Mouse (Mus musculus) liver, postnatal 0 days (tissue): ENCODE data around the gene Spen. TPM values are rescaled to one million over a fixed set of nuclear protein-coding genes. Genes with fewer than 3 reads are reported as not detected.

ENCODE experiments used
- ATAC-seq: fragments of 200-750 bp; cut with Nextera tagmentation; 2 replicates; pipeline ENCODE4 v1.8.0; 2017; ENCODE audit warnings: mild to moderate bottlenecking, moderate library complexity
- DNase-seq: peaks from one replicate; pipeline ENCODE4 v3.0.0-alpha.2; 2016
- H3K27ac ChIP-seq: fragments of 300-500 bp; sonication (generic); 2 replicates; pipeline ENCODE4 v1.5.1; 2014; ENCODE audit warnings: antibody characterized with exemption, moderate library complexity, mild to moderate bottlenecking, low read depth
- H3K27me3 ChIP-seq: fragments of 300-500 bp; sonication (generic); 2 replicates; pipeline ENCODE4 v1.6.1; 2014; ENCODE audit warnings: low read length, control low read depth, mixed read lengths; ENCODE audit not compliant: insufficient read depth
- H3K36me3 ChIP-seq: fragments of 300-500 bp; sonication (generic); replicated peaks from 2 replicates; pipeline ENCODE4 v1.6.1; 2014; ENCODE audit warnings: mild to moderate bottlenecking, control low read depth, low read length, moderate library complexity, mixed read lengths; ENCODE audit not compliant: insufficient read depth
- H3K4me1 ChIP-seq: fragments of 300-500 bp; sonication (generic); 2 replicates; pipeline ENCODE4 v1.6.1; 2014; ENCODE audit warnings: antibody characterized with exemption, mild to moderate bottlenecking, control low read depth; ENCODE audit not compliant: insufficient read depth
- H3K4me2 ChIP-seq: fragments of 300-500 bp; sonication (generic); 2 replicates; pipeline ENCODE4 v1.6.1; 2014; ENCODE audit warnings: low read depth, mild to moderate bottlenecking, low read length, moderate library complexity, mixed read lengths
- H3K4me3 ChIP-seq: fragments of 300-500 bp; sonication (generic); 2 replicates; pipeline ENCODE4 v1.5.1; 2014; ENCODE audit warnings: low read depth, low read length
- H3K9ac ChIP-seq: fragments of 300-500 bp; sonication (generic); replicated peaks from 2 replicates; pipeline ENCODE4 v1.6.1; 2014; ENCODE audit warnings: mild to moderate bottlenecking, moderate library complexity
- H3K9me3 ChIP-seq: fragments of 300-500 bp; sonication (generic); 2 replicates; pipeline ENCODE4 v1.6.1; 2016; ENCODE audit warnings: mild to moderate bottlenecking, control low read depth, low read length, mixed read lengths
- CTCF ChIP-seq: sonication (generic); IDR thresholded peaks from 2 replicates; pipeline ENCODE4 v1.5.1; 2016; ENCODE audit warnings: antibody characterized with exemption, low read depth
- EP300 ChIP-seq: IDR thresholded peaks from 2 replicates; pipeline ENCODE4 v1.6.1; 2016; ENCODE audit warnings: antibody characterized with exemption, low read depth, mild to moderate bottlenecking
- WGBS: fragments of 180-500 bp; shearing (Covaris S2); extraction: QIAGEN DNeasy Blood & Tissue Kit; methylation state at CpG from one replicate; pipeline ENCODE4 v1.1.7; 2014; ENCODE audit not compliant: insufficient replicate concordance; 5-methylcytosine and 5-hydroxymethylcytosine counted together
- polyA plus RNA-seq: library from polyadenylated mRNA; unstranded; fragments of >200 nt; fragmentation: Nextera tagmentation; extraction: Ambion mirVana; gene quantifications from 2 replicates; pipeline ENCODE4 v1.2.1, GENCODE M21; 2015

Spen gene
- polyA plus RNA-seq, 1 experiment from 2014 or later = 3.0 TPM

DNA sequence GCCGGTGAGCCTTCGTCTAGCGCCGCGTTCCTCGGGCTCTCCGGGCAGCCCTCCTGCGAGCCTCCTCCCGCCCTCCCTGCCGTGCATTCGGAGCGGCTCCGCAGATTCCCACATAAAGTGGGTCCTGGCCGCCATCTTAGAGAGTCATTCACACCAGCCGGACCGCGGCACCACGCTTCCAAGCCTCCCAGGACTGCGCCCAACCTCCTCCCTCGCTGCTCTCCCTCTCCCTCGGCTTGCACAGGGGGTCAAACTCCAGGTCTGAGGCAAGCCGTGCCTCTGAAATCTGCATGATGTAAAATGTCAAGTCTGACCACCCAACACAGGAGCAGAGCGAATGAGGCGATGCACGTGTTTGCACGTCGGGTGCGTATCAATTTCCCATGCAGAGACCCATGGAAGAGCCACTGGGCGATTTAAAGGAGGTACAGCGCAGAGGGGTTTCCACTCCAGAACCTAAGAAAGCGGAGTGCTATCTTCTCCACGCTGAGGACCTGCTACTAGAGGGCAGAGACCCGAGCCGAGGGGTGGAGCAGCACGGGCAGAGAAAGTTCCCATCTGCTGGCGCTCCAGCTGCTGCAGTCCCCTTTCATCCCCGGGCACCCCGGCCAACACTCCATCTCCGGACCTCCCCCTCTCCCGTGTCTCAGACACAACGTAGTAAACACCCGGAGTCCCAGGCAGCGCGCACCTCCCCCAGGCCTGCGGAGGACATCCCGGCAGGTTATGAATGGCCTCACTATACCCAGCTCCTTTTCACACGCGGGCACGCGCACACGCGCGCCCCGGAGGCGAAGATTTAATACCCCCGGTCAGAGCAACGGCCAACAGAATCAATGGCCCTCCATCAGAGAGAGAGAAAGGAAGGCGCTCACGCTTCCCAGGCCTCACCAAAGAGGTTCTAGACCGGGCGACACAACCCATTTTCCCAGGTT is 1.8 kb downstream of the Spen start:
- peaks cover 29% of the 10 kb centered on the region for H3K4me1 ChIP-seq
- ATAC-seq (peak; percentile 9), DNase-seq (peak; percentile 76)
- WGBS = under 1% methylated on average over 61 of the region's 61 CpGs
- H3K9me3 ChIP-seq = no peaks in the 10 kb centered on the region
- peak overlapping the region; percentile 94 for H3K4me2 ChIP-seq
- peak overlapping the region; percentile 87 for H3K9ac ChIP-seq
- peak overlapping the region; percentile 98 for H3K27ac ChIP-seq
- no peaks in the 10 kb centered on the region for H3K36me3 ChIP-seq
- no peaks in the 10 kb centered on the region for H3K27me3 ChIP-seq
- TF ChIP-seq CTCF = no peak
- TF ChIP-seq EP300 = no peak
- H3K4me3 ChIP-seq = peak overlapping the region; percentile 79

DNA sequence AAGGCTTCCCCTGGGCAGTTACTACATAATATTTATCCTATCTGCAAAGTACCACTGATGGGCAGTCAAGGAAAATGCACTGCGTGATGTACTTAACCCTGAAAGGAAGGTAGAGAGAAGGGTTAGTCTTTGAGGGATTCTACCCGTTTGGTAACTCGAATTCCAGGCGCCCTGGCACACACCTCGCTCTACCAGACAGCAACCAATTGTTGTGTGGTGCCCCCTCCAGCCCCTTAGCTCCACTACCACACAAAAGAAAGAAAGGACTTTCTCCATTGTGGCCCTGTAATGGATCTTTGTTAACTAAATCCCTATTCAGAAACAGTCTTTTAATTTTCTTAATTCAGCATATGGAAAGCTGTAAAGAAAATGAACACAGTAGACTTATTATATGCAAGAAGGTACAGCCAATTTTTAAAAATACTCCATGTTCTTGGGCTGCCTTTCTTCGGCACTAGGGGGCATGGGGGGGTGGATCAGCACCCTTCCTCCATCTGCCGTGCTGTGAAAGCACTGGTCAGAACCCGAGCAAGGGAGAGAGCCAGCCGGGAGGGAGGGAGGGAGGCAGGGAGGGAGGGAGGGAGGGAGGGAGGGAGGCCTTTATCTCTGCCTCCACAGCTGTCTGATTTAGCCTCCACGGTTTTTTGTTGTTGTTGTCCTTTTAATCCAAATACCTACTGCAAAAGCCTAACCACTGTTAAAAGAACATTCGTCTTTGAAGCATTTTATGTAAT is 3.3 kb downstream of the Spen start:
- no peaks in the 10 kb centered on the region for H3K9me3 ChIP-seq
- TF ChIP-seq CTCF (peak; percentile 68), EP300 (peak; percentile 41; the same call in 1 of the 2 replicates)
- H3K4me3 ChIP-seq = peak overlapping the region; percentile 79
- ATAC-seq (peak; percentile 28), DNase-seq (peak; percentile 77)
- H3K4me2 ChIP-seq = peak overlapping the region; percentile 94
- no peak overlapping the region; the same call in 1 of the 2 replicates for H3K9ac ChIP-seq
- 31% methylated on average over 10 of the region's 11 CpGs for WGBS
- H3K27me3 ChIP-seq = no peaks in the 10 kb centered on the region
- H3K4me1 ChIP-seq = peaks cover 29% of the 10 kb centered on the region
- H3K36me3 ChIP-seq = no peaks in the 10 kb centered on the region
- peak overlapping the region; percentile 98 for H3K27ac ChIP-seq

DNA sequence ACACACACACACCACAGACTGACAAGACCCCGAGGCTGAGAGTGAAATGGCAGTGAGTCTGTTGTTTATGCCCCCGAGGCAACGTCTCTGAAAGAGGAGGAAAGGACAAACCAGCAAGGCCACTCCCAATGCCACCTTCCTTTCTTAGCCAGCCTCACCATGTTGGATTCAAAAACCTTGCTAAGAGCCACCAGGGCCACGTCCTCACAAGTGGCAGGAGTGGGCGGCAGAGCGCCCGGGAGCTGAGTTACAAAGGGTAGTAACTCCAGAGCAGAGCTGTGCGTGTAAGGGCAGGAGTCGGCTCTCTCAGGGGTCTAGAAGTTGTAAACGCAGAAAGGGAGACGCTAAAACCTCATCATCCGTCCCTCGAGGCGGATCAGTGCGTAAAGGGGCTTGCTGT is 7.4 kb downstream of the Spen start:
- Histone ChIP-seq H3K4me1 (peaks cover 36% of the 10 kb centered on the region), H3K36me3 (no peaks in the 10 kb centered on the region), H3K4me3 (no peak overlapping the region), H3K27me3 (no peaks in the 10 kb centered on the region), H3K9ac (no peak overlapping the region), H3K4me2 (no peak overlapping the region), H3K27ac (no peak overlapping the region), H3K9me3 (no peaks in the 10 kb centered on the region)
- WGBS = 74% methylated on average over 15 of the region's 15 CpGs
- DNase-seq (no peak), ATAC-seq (no peak)
- TF ChIP-seq CTCF (no peak), EP300 (no peak)

DNA sequence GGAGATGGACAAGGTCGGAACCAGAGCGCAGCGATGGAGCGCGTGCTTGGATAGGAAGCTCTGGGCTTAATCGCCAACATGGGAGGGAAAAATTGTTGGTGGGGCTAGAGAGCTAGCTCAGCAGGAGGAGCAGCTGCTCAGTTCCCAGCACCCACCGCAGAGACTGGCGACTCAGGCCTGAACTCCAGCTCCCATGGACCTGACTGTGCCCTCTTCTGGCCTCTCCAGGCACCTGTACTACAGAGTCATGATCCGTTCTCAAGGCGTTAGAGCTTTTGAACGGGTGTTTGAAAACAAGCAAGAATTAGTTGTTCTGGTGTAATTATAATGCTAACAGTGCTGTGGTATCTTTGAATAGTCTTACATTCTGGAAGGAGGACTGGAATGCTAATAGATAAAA is 9.5 kb downstream of the Spen start:
- Histone ChIP-seq H3K9me3 (no peaks in the 10 kb centered on the region), H3K9ac (no peak overlapping the region), H3K4me3 (no peak overlapping the region), H3K36me3 (no peaks in the 10 kb centered on the region), H3K4me1 (peaks cover 28% of the 10 kb centered on the region), H3K27me3 (no peaks in the 10 kb centered on the region), H3K4me2 (no peak overlapping the region), H3K27ac (0 out of 2 replicates have a peak overlapping the region, but pooled peaks have one; percentile 11)
- no peak for TF ChIP-seq CTCF
- TF ChIP-seq EP300 = no peak
- ATAC-seq (no peak), DNase-seq (no peak)
- WGBS = 88% methylated on average over 11 of the region's 11 CpGs

DNA sequence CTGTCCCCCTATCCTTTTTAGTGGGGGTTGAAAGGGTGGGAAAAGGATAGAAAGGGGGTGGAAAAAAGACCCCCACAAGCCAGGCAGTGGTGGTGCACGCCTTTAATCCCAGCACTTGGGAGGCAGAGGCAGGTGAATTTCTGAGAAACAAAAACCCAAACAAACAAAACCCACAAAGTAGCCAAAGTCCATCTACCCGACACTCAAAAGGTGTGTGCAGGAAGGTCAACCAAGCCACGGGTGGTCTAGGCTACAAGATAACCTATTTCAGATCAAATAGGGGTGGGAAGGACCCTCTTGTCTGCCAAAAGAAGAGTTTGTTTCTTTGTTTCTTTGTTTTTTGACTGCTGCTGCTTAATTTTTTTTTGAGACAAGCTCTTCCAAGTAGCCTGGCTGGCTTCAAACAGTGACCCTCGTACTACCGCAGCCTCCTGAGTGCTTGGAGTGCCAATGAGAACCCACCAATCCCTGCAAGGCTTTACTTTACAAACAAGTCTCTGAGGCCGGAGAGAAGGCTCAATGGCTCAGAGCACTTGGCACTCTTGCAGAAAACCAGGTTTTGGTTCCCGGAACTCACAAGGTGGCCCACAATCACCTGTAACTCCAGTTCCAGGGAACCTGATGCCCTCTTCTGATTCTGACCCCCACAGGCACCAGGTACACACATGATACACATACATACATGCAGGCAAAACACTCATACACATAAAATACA is 11.3 kb downstream of the Spen start:
- ATAC-seq (no peak), DNase-seq (no peak)
- H3K4me2 ChIP-seq = no peak overlapping the region
- H3K9me3 ChIP-seq = no peaks in the 10 kb centered on the region
- WGBS = 66% methylated on average over 7 of the region's 7 CpGs
- H3K27ac ChIP-seq = no peak overlapping the region
- no peak overlapping the region for H3K9ac ChIP-seq
- no peaks in the 10 kb centered on the region for H3K27me3 ChIP-seq
- no peak for TF ChIP-seq CTCF
- no peak overlapping the region for H3K4me3 ChIP-seq
- peaks cover 24% of the 10 kb centered on the region for H3K4me1 ChIP-seq
- H3K36me3 ChIP-seq = peaks cover under 1% of the 10 kb centered on the region; the same call in 1 of the 2 replicates

DNA sequence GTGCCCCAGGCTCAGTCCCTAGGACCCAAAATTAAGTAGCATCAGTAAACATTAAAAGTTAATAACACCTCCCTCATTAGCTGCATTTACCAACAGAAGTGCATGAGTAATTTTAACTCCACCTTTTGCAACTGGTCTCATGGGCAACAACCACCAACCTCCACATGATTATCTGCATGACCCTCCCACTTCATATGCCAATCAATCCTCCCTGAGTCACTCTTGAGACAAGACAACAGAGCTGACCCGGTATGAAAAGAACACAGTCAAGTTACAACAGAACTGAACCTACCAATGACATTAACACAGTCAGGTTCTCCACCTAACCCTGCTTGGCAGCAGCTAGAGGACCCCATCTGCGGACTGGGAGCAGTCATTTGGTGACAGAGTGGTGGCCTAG is 12.5 kb downstream of the Spen start:
- no peak overlapping the region for H3K4me2 ChIP-seq
- no peaks in the 10 kb centered on the region for H3K9me3 ChIP-seq
- 64% methylated on average over 2 of the region's 2 CpGs for WGBS
- H3K36me3 ChIP-seq = peaks cover 12% of the 10 kb centered on the region
- peak overlapping the region; percentile 51 for H3K27ac ChIP-seq
- ATAC-seq (peak; percentile 71), DNase-seq (no peak)
- no peak overlapping the region for H3K4me3 ChIP-seq
- H3K27me3 ChIP-seq = no peaks in the 10 kb centered on the region
- H3K4me1 ChIP-seq = peaks cover 20% of the 10 kb centered on the region
- TF ChIP-seq CTCF (no peak), EP300 (no peak)
- no peak overlapping the region for H3K9ac ChIP-seq
